Mouse (Mus musculus) brain, embryonic 14.5 days (tissue): ENCODE data around the gene Pitpnm1.
"Not testable (repeated sequence)": the region's sequence is repeated elsewhere in the genome, so short reads cannot be mapped to it uniquely, and the experiment has no call there.

Experiments used
- CTCF ChIP-seq: fragments of 200-500 bp; IDR thresholded peaks from 2 replicates; pipeline ENCODE4 v1.5.1; 2012; ENCODE audit warnings: inconsistent platforms, mild to moderate bottlenecking, moderate library complexity, borderline replicate concordance; ENCODE audit not compliant: insufficient read depth, insufficient read length; ENCODE audit errors: extremely low read depth
- POLR2A ChIP-seq: fragments of 200-500 bp; IDR thresholded peaks from 2 replicates; pipeline ENCODE4 v1.6.1; 2012; ENCODE audit warnings: mild to moderate bottlenecking, inconsistent platforms, borderline replicate concordance; ENCODE audit not compliant: poor library complexity, insufficient read depth, insufficient read length, severe bottlenecking; ENCODE audit errors: extremely low read depth

- not testable (repeated sequence) for TF ChIP-seq CTCF, POLR2A
Measured at GRCm38 (mm10) chr19:4135229-4135962, 35.6 kb downstream of the Pitpnm1 start.
